Mouse (Mus musculus) thymus, adult 2 months (tissue): ENCODE results near the gene Kctd18. TPM values are rescaled to one million over a fixed set of nuclear protein-coding genes. Genes with fewer than 3 reads are reported as not detected.

ENCODE experiments used
- DNase-seq: peaks from one replicate; pipeline ENCODE4 v3.0.0; 2021
- H3K27ac ChIP-seq: fragments of 200-500 bp; 2 replicates; pipeline ENCODE4 v1.5.1; 2012; ENCODE audit warnings: low read length, control low read depth; ENCODE audit not compliant: control insufficient read depth, insufficient read depth
- H3K27me3 ChIP-seq: fragments of 200-500 bp; 2 replicates; pipeline ENCODE4 v1.6.1; 2012; ENCODE audit warnings: mild to moderate bottlenecking, low read length, moderate library complexity, mixed read lengths; ENCODE audit not compliant: control insufficient read depth, insufficient read depth
- H3K36me3 ChIP-seq: fragments of 200-500 bp; 2 replicates; pipeline ENCODE4 v1.6.1; 2012; ENCODE audit warnings: mild to moderate bottlenecking, low read length, moderate library complexity; ENCODE audit not compliant: control insufficient read depth, insufficient read depth
- H3K4me1 ChIP-seq: fragments of 200-500 bp; replicated peaks from 2 replicates; pipeline ENCODE4 v1.6.1; 2012; ENCODE audit warnings: low read length; ENCODE audit not compliant: control insufficient read depth, insufficient read depth
- H3K4me3 ChIP-seq: fragments of 200-500 bp; 2 replicates; pipeline ENCODE4 v1.5.1; 2012; ENCODE audit warnings: mild to moderate bottlenecking, low read length, control low read depth, moderate library complexity; ENCODE audit not compliant: control insufficient read depth, insufficient read depth
- CTCF ChIP-seq: fragments of 200-500 bp; IDR thresholded peaks from 2 replicates; pipeline ENCODE4 v1.5.1; 2012; ENCODE audit warnings: mild to moderate bottlenecking, control low read depth, low read length, moderate library complexity, borderline replicate concordance; ENCODE audit not compliant: control insufficient read depth, poor library complexity, insufficient read depth; ENCODE audit errors: extremely low read depth
- POLR2A ChIP-seq: fragments of 200-500 bp; IDR thresholded peaks from 2 replicates; pipeline ENCODE4 v1.6.1; 2012; ENCODE audit warnings: mild to moderate bottlenecking, low read length, control low read depth, moderate library complexity; ENCODE audit not compliant: control insufficient read depth, poor library complexity, insufficient read depth; ENCODE audit errors: extremely low read depth
- WGBS: fragments of 180-500 bp; shearing (Covaris S2); methylation state at CpG from one replicate; pipeline ENCODE4 v1.1.7; 2018; 5-methylcytosine and 5-hydroxymethylcytosine counted together
- polyA plus RNA-seq: library from polyadenylated mRNA; depleted of rRNA; stranded (reverse); fragments of >200 nt; gene quantifications from 2 replicates; pipeline ENCODE4 v1.2.3, GENCODE M21; 2012

Kctd18 gene
- polyA plus RNA-seq, 1 experiment = 17.7 TPM

- Histone ChIP-seq H3K4me3 (no peak overlapping the region), H3K27ac (no peak overlapping the region), H3K27me3 (no peaks in the 10 kb centered on the region), H3K4me1 (peaks cover 5% of the 10 kb centered on the region), H3K36me3 (peaks cover 17% of the 10 kb centered on the region)
- WGBS = 85% methylated on average over 1 of the region's 1 CpGs
- TF ChIP-seq POLR2A = no peak
- no peak for TF ChIP-seq CTCF
- DNase-seq = no peak
Observed at GRCm38 (mm10) chr1:57955774-57956173, 63.0 kb downstream of the Kctd18 start.

GRCm38 (mm10) chr1:57954376-57954765 lies 64.4 kb downstream of the Kctd18 start:
- peak overlapping the region; percentile 74; the same call in 1 of the 2 replicates for H3K27ac ChIP-seq
- H3K36me3 ChIP-seq = peaks cover 17% of the 10 kb centered on the region
- no peaks in the 10 kb centered on the region for H3K27me3 ChIP-seq
- no peak overlapping the region for H3K4me3 ChIP-seq
- peaks cover 5% of the 10 kb centered on the region for H3K4me1 ChIP-seq
- no peak for TF ChIP-seq POLR2A
- TF ChIP-seq CTCF = no peak
- peak; percentile 14 for DNase-seq
- 29% methylated on average over 5 of the region's 5 CpGs for WGBS

DNA sequence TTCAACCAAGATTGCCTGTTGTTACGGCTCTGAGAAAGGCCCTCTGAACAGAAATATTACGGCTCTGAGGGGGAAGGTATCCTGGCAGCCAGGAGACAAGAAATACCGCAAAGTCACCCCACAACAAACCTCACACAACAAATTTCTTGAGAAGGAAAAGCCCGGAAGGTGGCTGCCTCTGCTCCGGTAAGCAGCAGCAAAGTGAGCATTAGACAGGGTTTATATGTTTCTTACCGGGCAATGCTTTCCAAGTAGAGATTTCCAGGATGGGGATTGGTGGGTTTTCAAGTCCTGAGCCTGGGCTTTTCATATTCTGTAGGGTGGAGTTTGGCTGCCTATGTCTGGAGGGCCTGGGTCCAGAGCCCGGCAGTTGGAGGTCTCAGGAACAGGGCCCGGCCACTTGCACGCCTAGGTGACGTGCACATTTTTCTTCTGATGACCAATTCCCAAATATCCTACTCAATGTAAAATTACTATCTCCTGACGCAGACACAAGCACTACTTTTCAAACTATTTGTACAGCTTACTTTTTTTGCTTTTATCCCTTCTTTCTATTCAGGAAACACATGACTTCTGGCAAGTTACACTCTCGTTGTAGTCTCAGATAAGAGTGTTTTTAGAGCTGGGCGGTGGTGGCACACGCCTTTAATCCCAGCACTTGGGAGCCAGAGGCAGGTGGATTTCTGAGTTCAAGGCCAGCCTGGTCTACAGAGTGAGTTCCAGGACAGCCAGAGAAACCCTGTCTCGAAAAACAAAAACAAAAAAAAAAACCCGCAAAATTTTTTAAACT lies 65.0 kb downstream of the Kctd18 start:
- no peak for DNase-seq
- no peak overlapping the region for H3K4me3 ChIP-seq
- 75% methylated on average over 16 of the region's 16 CpGs for WGBS
- peak overlapping the region; percentile 74; the same call in 1 of the 2 replicates for H3K27ac ChIP-seq
- no peak for TF ChIP-seq POLR2A
- no peak for TF ChIP-seq CTCF
- H3K27me3 ChIP-seq = no peaks in the 10 kb centered on the region
- peaks cover 15% of the 10 kb centered on the region for H3K36me3 ChIP-seq
- peaks cover 5% of the 10 kb centered on the region for H3K4me1 ChIP-seq

DNA sequence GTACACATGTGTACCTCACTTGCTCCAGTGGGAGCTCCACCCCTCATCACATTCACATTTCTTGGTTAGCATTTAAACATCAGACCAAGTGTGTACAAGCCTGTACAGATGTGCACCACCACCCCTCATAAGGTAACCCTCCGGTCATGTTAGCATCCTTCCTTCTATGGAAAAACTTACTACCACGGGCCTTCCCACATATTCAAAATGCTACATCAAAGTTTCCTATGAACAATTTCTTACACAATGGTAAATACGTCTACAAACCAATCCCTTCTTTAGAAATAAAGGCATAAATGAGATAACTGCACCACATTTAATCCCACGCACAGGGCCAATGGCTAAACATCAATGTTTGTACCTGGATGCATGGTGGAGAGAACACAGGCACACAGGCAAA lies 66.2 kb downstream of the Kctd18 start:
- Histone ChIP-seq H3K4me3 (no peak overlapping the region), H3K27me3 (no peaks in the 10 kb centered on the region), H3K27ac (no peak overlapping the region), H3K36me3 (peaks cover 13% of the 10 kb centered on the region), H3K4me1 (peaks cover 5% of the 10 kb centered on the region)
- DNase-seq = no peak
- WGBS = 94% methylated on average over 4 of the region's 4 CpGs
- TF ChIP-seq CTCF = no peak
- TF ChIP-seq POLR2A = no peak

DNA sequence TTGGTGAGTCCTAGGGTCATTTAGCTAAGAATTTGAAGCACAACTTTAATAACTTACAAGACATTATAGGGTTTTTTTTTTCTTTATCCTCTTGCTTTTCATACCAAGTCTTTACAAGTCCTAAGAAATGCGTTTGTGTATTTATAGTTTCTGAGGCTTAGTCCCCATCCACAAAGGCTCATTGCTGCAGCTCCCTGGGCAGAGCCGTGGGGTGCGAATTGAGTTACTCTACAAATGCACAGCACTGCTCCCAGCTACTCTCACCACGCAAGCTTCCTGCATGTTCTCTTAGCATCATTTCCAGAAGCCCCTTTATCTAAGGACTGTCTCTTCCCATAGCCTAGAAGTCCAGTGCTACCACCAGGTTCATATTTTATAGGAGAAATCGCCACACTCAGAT lies 69.0 kb downstream of the Kctd18 start:
- no peak overlapping the region for H3K4me3 ChIP-seq
- WGBS = 88% methylated on average over 5 of the region's 5 CpGs

GRCm38 (mm10) chr1:57949195-57949594 lies 69.6 kb downstream of the Kctd18 start:
- WGBS = 3% methylated on average over 1 of the region's 1 CpGs
- TF ChIP-seq POLR2A (no peak), CTCF (no peak)
- no peak overlapping the region for H3K4me3 ChIP-seq

More for the DNA sequence above, 69.0 kb downstream of the Kctd18 start:
- H3K27me3 ChIP-seq = no peaks in the 10 kb centered on the region
- no peak for TF ChIP-seq POLR2A
- no peak for TF ChIP-seq CTCF
- H3K36me3 ChIP-seq = no peaks in the 10 kb centered on the region
- peaks cover 7% of the 10 kb centered on the region for H3K4me1 ChIP-seq
- no peak for DNase-seq
- H3K27ac ChIP-seq = no peak overlapping the region

More at GRCm38 (mm10) chr1:57949195-57949594, 69.6 kb downstream of the Kctd18 start:
- Histone ChIP-seq H3K27me3 (no peaks in the 10 kb centered on the region), H3K27ac (no peak overlapping the region), H3K36me3 (no peaks in the 10 kb centered on the region), H3K4me1 (peaks cover 10% of the 10 kb centered on the region)
- peak; percentile 8 for DNase-seq
